Mouse (Mus musculus): ENCODE measurements at regions not wholly inside any gene's neighbourhood (a gene's known extent, or its start where the extent isn't known, plus 50 kb on each side); places are given as distances from the start of the nearest gene placed in this dataset.

GRCm38 (mm10) chr14:87289708-87290243 lies 126.7 kb upstream of the Tdrd3 start:
- in situ Hi-C loops (cut with MboI; ENCODE audit: low sequenced_read_pairs in 2 of 2, unreplicated experiment in 2 of 2), result no loop called here
- H3K9me3 ChIP-seq (ENCODE audit: control insufficient read depth, insufficient read depth, low read depth, low read length), result no peaks in the 10 kb centered on the region
- no peaks in the 10 kb centered on the region for H3K36me3 ChIP-seq (ENCODE audit: control insufficient read depth, insufficient read depth, low read length, poor library complexity, severe bottlenecking)
- H3K4me3 ChIP-seq (ENCODE audit: insufficient read depth in 1 of 2, low read depth in 1 of 2, low read length in 2 of 2, poor library complexity in 1 of 2, severe bottlenecking in 1 of 2), result no peak overlapping the region
- H3K9ac ChIP-seq (ENCODE audit: insufficient read depth, low read depth, low read length, poor library complexity, severe bottlenecking), result no peak overlapping the region
- DNase-seq (ENCODE audit: low read depth, low spot score), result no peak
- TF ChIP-seq ZNF384 (IDR thresholded peaks at IDR 0.05; ENCODE audit: low read depth, low read length), result no peak
- no peak for TF ChIP-seq MAFK (IDR thresholded peaks at IDR 0.05; ENCODE audit: insufficient read depth, low read depth, low read length)
- TF ChIP-seq ZC3H11A (IDR thresholded peaks at IDR 0.05; ENCODE audit: borderline replicate concordance, low read depth, low read length), result no peak
- TF ChIP-seq HCFC1 (IDR thresholded peaks at IDR 0.05; ENCODE audit: borderline replicate concordance, insufficient read depth, low read length), result no peak
- TF ChIP-seq CHD2 (IDR thresholded peaks at IDR 0.05; ENCODE audit: low read depth, low read length), result no peak
- H3K4me1 ChIP-seq (ENCODE audit: control insufficient read depth in 2 of 2, insufficient read depth in 2 of 2, low read length in 2 of 2, poor library complexity in 1 of 2), result no peaks in the 10 kb centered on the region
- no peak overlapping the region for H3K27ac ChIP-seq (ENCODE audit: insufficient read depth, low read depth, low read length, poor library complexity, severe bottlenecking)

GRCm38 (mm10) chr14:87295206-87295605 lies 121.2 kb upstream of the Tdrd3 start:
- no peak overlapping the region for H3K27ac ChIP-seq (ENCODE audit: insufficient read depth, low read depth, low read length, poor library complexity, severe bottlenecking)
- no peaks in the 10 kb centered on the region for H3K36me3 ChIP-seq (ENCODE audit: control insufficient read depth, insufficient read depth, low read length, poor library complexity, severe bottlenecking)
- no peak for DNase-seq (ENCODE audit: low read depth, low spot score)
- no peaks in the 10 kb centered on the region for H3K9me3 ChIP-seq (ENCODE audit: control insufficient read depth, insufficient read depth, low read depth, low read length)
- H3K9ac ChIP-seq (ENCODE audit: insufficient read depth, low read depth, low read length, poor library complexity, severe bottlenecking), result no peak overlapping the region
- H3K4me3 ChIP-seq (ENCODE audit: insufficient read depth in 1 of 2, low read depth in 1 of 2, low read length in 2 of 2, poor library complexity in 1 of 2, severe bottlenecking in 1 of 2), result no peak overlapping the region
- no peaks in the 10 kb centered on the region for H3K4me1 ChIP-seq (ENCODE audit: control insufficient read depth in 2 of 2, insufficient read depth in 2 of 2, low read length in 2 of 2, poor library complexity in 1 of 2)
- TF ChIP-seq ZNF384 (IDR thresholded peaks at IDR 0.05; ENCODE audit: low read depth, low read length) (no peak), HCFC1 (IDR thresholded peaks at IDR 0.05; ENCODE audit: borderline replicate concordance, insufficient read depth, low read length) (no peak), ZC3H11A (IDR thresholded peaks at IDR 0.05; ENCODE audit: borderline replicate concordance, low read depth, low read length) (no peak), MAFK (IDR thresholded peaks at IDR 0.05; ENCODE audit: insufficient read depth, low read depth, low read length) (no peak), CHD2 (IDR thresholded peaks at IDR 0.05; ENCODE audit: low read depth, low read length) (no peak)
- in situ Hi-C loops (cut with MboI; ENCODE audit: low sequenced_read_pairs in 2 of 2, unreplicated experiment in 2 of 2), result no loop called here

GRCm38 (mm10) chr14:87297160-87297559 lies 119.3 kb upstream of the Tdrd3 start:
- in situ Hi-C loops (cut with MboI; ENCODE audit: low sequenced_read_pairs in 2 of 2, unreplicated experiment in 2 of 2), result no loop called here
- no peaks in the 10 kb centered on the region for H3K9me3 ChIP-seq (ENCODE audit: control insufficient read depth, insufficient read depth, low read depth, low read length)
- H3K4me1 ChIP-seq (ENCODE audit: control insufficient read depth in 2 of 2, insufficient read depth in 2 of 2, low read length in 2 of 2, poor library complexity in 1 of 2), result no peaks in the 10 kb centered on the region
- no peak for DNase-seq (ENCODE audit: low read depth, low spot score)
- H3K36me3 ChIP-seq (ENCODE audit: control insufficient read depth, insufficient read depth, low read length, poor library complexity, severe bottlenecking), result no peaks in the 10 kb centered on the region
- H3K27ac ChIP-seq (ENCODE audit: insufficient read depth, low read depth, low read length, poor library complexity, severe bottlenecking), result no peak overlapping the region
- no peak overlapping the region for H3K9ac ChIP-seq (ENCODE audit: insufficient read depth, low read depth, low read length, poor library complexity, severe bottlenecking)
- H3K4me3 ChIP-seq (ENCODE audit: insufficient read depth in 1 of 2, low read depth in 1 of 2, low read length in 2 of 2, poor library complexity in 1 of 2, severe bottlenecking in 1 of 2), result no peak overlapping the region
- TF ChIP-seq CHD2 (IDR thresholded peaks at IDR 0.05; ENCODE audit: low read depth, low read length), result no peak
- TF ChIP-seq HCFC1 (IDR thresholded peaks at IDR 0.05; ENCODE audit: borderline replicate concordance, insufficient read depth, low read length), result no peak
- TF ChIP-seq MAFK (IDR thresholded peaks at IDR 0.05; ENCODE audit: insufficient read depth, low read depth, low read length), result no peak
- no peak for TF ChIP-seq ZC3H11A (IDR thresholded peaks at IDR 0.05; ENCODE audit: borderline replicate concordance, low read depth, low read length)
- no peak for TF ChIP-seq ZNF384 (IDR thresholded peaks at IDR 0.05; ENCODE audit: low read depth, low read length)

DNA sequence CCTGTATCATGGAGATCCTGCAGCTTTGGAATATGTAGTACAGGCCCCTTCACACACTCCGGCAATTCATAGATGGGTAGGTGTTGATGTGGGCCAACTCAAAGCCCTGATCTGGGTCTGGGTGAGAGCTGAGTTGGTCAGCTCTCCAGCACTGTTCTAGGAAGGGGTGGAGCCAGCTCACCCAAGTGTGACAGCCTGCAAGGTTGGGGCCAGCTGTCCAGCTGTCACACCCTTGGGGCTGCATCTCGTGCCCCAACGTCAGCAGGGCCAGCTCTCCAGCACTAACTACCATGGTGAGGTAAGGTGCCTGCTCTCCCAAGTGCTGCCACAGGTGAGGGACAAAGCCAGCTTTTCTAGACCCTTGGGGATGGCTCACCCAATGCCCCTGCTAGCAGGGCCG lies 115.6 kb upstream of the Tdrd3 start:
- DNase-seq (ENCODE audit: low read depth, low spot score), result no peak
- in situ Hi-C loops (cut with MboI; ENCODE audit: low sequenced_read_pairs in 2 of 2, unreplicated experiment in 2 of 2), result no loop called here
- H3K4me1 ChIP-seq (ENCODE audit: control insufficient read depth in 2 of 2, insufficient read depth in 2 of 2, low read length in 2 of 2, poor library complexity in 1 of 2), result no peaks in the 10 kb centered on the region
- H3K9ac ChIP-seq (ENCODE audit: insufficient read depth, low read depth, low read length, poor library complexity, severe bottlenecking), result no peak overlapping the region
- no peaks in the 10 kb centered on the region for H3K36me3 ChIP-seq (ENCODE audit: control insufficient read depth, insufficient read depth, low read length, poor library complexity, severe bottlenecking)
- TF ChIP-seq HCFC1 (IDR thresholded peaks at IDR 0.05; ENCODE audit: borderline replicate concordance, insufficient read depth, low read length) (no peak), ZNF384 (IDR thresholded peaks at IDR 0.05; ENCODE audit: low read depth, low read length) (no peak), ZC3H11A (IDR thresholded peaks at IDR 0.05; ENCODE audit: borderline replicate concordance, low read depth, low read length) (no peak), CHD2 (IDR thresholded peaks at IDR 0.05; ENCODE audit: low read depth, low read length) (no peak), MAFK (IDR thresholded peaks at IDR 0.05; ENCODE audit: insufficient read depth, low read depth, low read length) (no peak)
- no peak overlapping the region for H3K4me3 ChIP-seq (ENCODE audit: insufficient read depth in 1 of 2, low read depth in 1 of 2, low read length in 2 of 2, poor library complexity in 1 of 2, severe bottlenecking in 1 of 2)
- H3K9me3 ChIP-seq (ENCODE audit: control insufficient read depth, insufficient read depth, low read depth, low read length), result no peaks in the 10 kb centered on the region
- H3K27ac ChIP-seq (ENCODE audit: insufficient read depth, low read depth, low read length, poor library complexity, severe bottlenecking), result no peak overlapping the region

GRCm38 (mm10) chr14:87301564-87301963 lies 114.9 kb upstream of the Tdrd3 start:
- Histone ChIP-seq H3K4me3 (ENCODE audit: insufficient read depth in 1 of 2, low read depth in 1 of 2, low read length in 2 of 2, poor library complexity in 1 of 2, severe bottlenecking in 1 of 2) (no peak overlapping the region), H3K9me3 (ENCODE audit: control insufficient read depth, insufficient read depth, low read depth, low read length) (no peaks in the 10 kb centered on the region), H3K4me1 (ENCODE audit: control insufficient read depth in 2 of 2, insufficient read depth in 2 of 2, low read length in 2 of 2, poor library complexity in 1 of 2) (no peaks in the 10 kb centered on the region), H3K27ac (ENCODE audit: insufficient read depth, low read depth, low read length, poor library complexity, severe bottlenecking) (no peak overlapping the region), H3K36me3 (ENCODE audit: control insufficient read depth, insufficient read depth, low read length, poor library complexity, severe bottlenecking) (no peaks in the 10 kb centered on the region), H3K9ac (ENCODE audit: insufficient read depth, low read depth, low read length, poor library complexity, severe bottlenecking) (no peak overlapping the region)
- in situ Hi-C loops (cut with MboI; ENCODE audit: low sequenced_read_pairs in 2 of 2, unreplicated experiment in 2 of 2), result no loop called here
- no peak for DNase-seq (ENCODE audit: low read depth, low spot score)
- TF ChIP-seq HCFC1 (IDR thresholded peaks at IDR 0.05; ENCODE audit: borderline replicate concordance, insufficient read depth, low read length) (no peak), ZNF384 (IDR thresholded peaks at IDR 0.05; ENCODE audit: low read depth, low read length) (no peak), ZC3H11A (IDR thresholded peaks at IDR 0.05; ENCODE audit: borderline replicate concordance, low read depth, low read length) (no peak), CHD2 (IDR thresholded peaks at IDR 0.05; ENCODE audit: low read depth, low read length) (no peak), MAFK (IDR thresholded peaks at IDR 0.05; ENCODE audit: insufficient read depth, low read depth, low read length) (no peak)
